Mouse (Mus musculus): Measurements from ENCODE around the gene Hist1h2ad. TPM values are rescaled to one million over a fixed set of nuclear protein-coding genes. Genes with fewer than 3 reads are reported as not detected.

The Hist1h2ad gene
- polyA plus RNA-seq (2012; ENCODE audit: low replicate concordance): 1.2 and 1.8 TPM in 2 replicates

GRCm38 (mm10) chr13:23573898-23574524 is at the start of gene Hist1h2ad, which contains the start of gene Hist1h2bf:
Gene Hist1h2ad (plus strand): TSS chr13:23574381.
Gene Hist1h2bf (minus strand): TSS chr13:23574196.

GRCm38 (mm10) chr13:23530901-23531875 is 43.0 kb upstream of the Hist1h2ad start, which contains the start of gene Hist1h4h:
Gene Hist1h4h (plus strand): TSS chr13:23531050.

GRCm38 (mm10) chr13:23533560-23534367 is 40.4 kb upstream of the Hist1h2ad start, which contains the start of gene Hist1h2af:
Gene Hist1h2af (plus strand): TSS chr13:23533906.

GRCm38 (mm10) chr13:23535137-23536075 is 38.8 kb upstream of the Hist1h2ad start, which contains the start of gene Hist1h3g:
Gene Hist1h3g (plus strand): TSS chr13:23535422.

GRCm38 (mm10) chr13:23542999-23543607 is 31.1 kb upstream of the Hist1h2ad start, which contains the start of gene Hist1h2bh:
Gene Hist1h2bh (minus strand): TSS chr13:23543392.

GRCm38 (mm10) chr13:23543965-23544786 is 30.0 kb upstream of the Hist1h2ad start, which contains the start of gene Hist1h3f:
Gene Hist1h3f (plus strand): TSS chr13:23544052.

GRCm38 (mm10) chr13:23551146-23551834 is 22.9 kb upstream of the Hist1h2ad start, which contains the start of gene Hist1h4f:
Gene Hist1h4f (minus strand): TSS chr13:23551648.

GRCm38 (mm10) chr13:23552962-23553361 is 21.2 kb upstream of the Hist1h2ad start, which contains the start of gene Hist1h1d:
Gene Hist1h1d (plus strand): TSS chr13:23553262.

GRCm38 (mm10) chr13:23561883-23562659 is 12.1 kb upstream of the Hist1h2ad start, which contains the start of gene Hist1h3e:
Gene Hist1h3e (minus strand): TSS chr13:23562369.

GRCm38 (mm10) chr13:23571022-23571503 is 3.1 kb upstream of the Hist1h2ad start, which contains the start of the genes Hist1h2ae and Hist1h2bg:
Gene Hist1h2ae (minus strand): TSS chr13:23571220.
Gene Hist1h2bg (plus strand): TSS chr13:23571396.

GRCm38 (mm10) chr13:23575271-23575851 is 1.2 kb downstream of the Hist1h2ad start, which contains the start of gene Hist1h3d:
Gene Hist1h3d (plus strand): TSS chr13:23575763.

GRCm38 (mm10) chr13:23581408-23582218 is 7.4 kb downstream of the Hist1h2ad start, which contains the start of gene Hist1h4d:
Gene Hist1h4d (plus strand): TSS chr13:23581598.

GRCm38 (mm10) chr13:23620733-23621531 is 46.8 kb downstream of the Hist1h2ad start, which contains the start of gene Hist1h2be:
Gene Hist1h2be (minus strand): TSS chr13:23621124.

GRCm38 (mm10) chr13:23622175-23622671 is 48.0 kb downstream of the Hist1h2ad start, which contains the start of gene Hist1h1e:
Gene Hist1h1e (minus strand): TSS chr13:23622558.

